Mouse (Mus musculus): Measurements from ENCODE around the gene Med24. TPM values are rescaled to one million over a fixed set of nuclear protein-coding genes. Genes with fewer than 3 reads are reported as not detected.
"Not testable (repeated sequence)": the region's sequence is repeated elsewhere in the genome, so short reads cannot be mapped to it uniquely, and the experiment has no call there.

The Med24 gene
- polyA plus RNA-seq, 1 experiment from 2014 or later: 31.6 TPM

GRCm38 (mm10) chr11:98723098-98723497 lies 6.1 kb downstream of the Med24 start:
- Histone ChIP-seq H3K4me2 (no peak overlapping the region), H3K9me3 (replicated peaks; ENCODE audit: control insufficient read depth, low read length) (no peaks in the 10 kb centered on the region), H3K27me3 (ENCODE audit: control insufficient read depth, insufficient read depth, low read length) (no peaks in the 10 kb centered on the region), H3K9ac (ENCODE audit: low read depth, low read length) (no peak overlapping the region), H3K4me3 (ENCODE audit: low read depth, low read length) (no peak overlapping the region), H3K27ac (ENCODE audit: low read depth, low read length) (no peak overlapping the region), H3K36me3 (ENCODE audit: control insufficient read depth, insufficient read depth, low read length) (peaks cover 4% of the 10 kb centered on the region), H3K4me1 (ENCODE audit: control insufficient read depth, insufficient read depth, low read length) (peaks cover 11% of the 10 kb centered on the region)
- no peak for ATAC-seq (replicated peaks; ENCODE audit: insufficient number of reproducible peaks, low FRiP score, low TSS enrichment)
- 74% methylated on average over 7 of the region's 7 CpGs for WGBS (ENCODE audit: insufficient replicate concordance)

- Histone ChIP-seq H3K9ac (ENCODE audit: low read depth, low read length) (no peak overlapping the region; the same call in 1 of the 2 replicates), H3K9me3 (replicated peaks; ENCODE audit: control insufficient read depth, low read length) (no peaks in the 10 kb centered on the region), H3K4me1 (ENCODE audit: control insufficient read depth, insufficient read depth, low read length) (peaks cover 11% of the 10 kb centered on the region), H3K36me3 (ENCODE audit: control insufficient read depth, insufficient read depth, low read length) (peaks cover 8% of the 10 kb centered on the region), H3K27me3 (ENCODE audit: control insufficient read depth, insufficient read depth, low read length) (no peaks in the 10 kb centered on the region), H3K4me3 (ENCODE audit: low read depth, low read length) (no peak overlapping the region), H3K27ac (ENCODE audit: low read depth, low read length) (peak overlapping the region; percentile 60), H3K4me2 (peak overlapping the region; percentile 27)
- 56% methylated on average over 24 of the region's 24 CpGs for WGBS (ENCODE audit: insufficient replicate concordance)
- no peak for ATAC-seq (replicated peaks; ENCODE audit: insufficient number of reproducible peaks, low FRiP score, low TSS enrichment)
Measured at GRCm38 (mm10) chr11:98721458-98722226, 7.6 kb downstream of the Med24 start.

- Histone ChIP-seq H3K4me2 (no peak overlapping the region), H3K9me3 (replicated peaks; ENCODE audit: control insufficient read depth, low read length) (no peaks in the 10 kb centered on the region), H3K4me3 (ENCODE audit: low read depth, low read length) (no peak overlapping the region), H3K27ac (ENCODE audit: low read depth, low read length) (no peak overlapping the region), H3K9ac (ENCODE audit: low read depth, low read length) (no peak overlapping the region), H3K27me3 (ENCODE audit: control insufficient read depth, insufficient read depth, low read length) (no peaks in the 10 kb centered on the region), H3K36me3 (ENCODE audit: control insufficient read depth, insufficient read depth, low read length) (peaks cover 11% of the 10 kb centered on the region), H3K4me1 (ENCODE audit: control insufficient read depth, insufficient read depth, low read length) (peaks cover 11% of the 10 kb centered on the region)
- ATAC-seq (replicated peaks; ENCODE audit: insufficient number of reproducible peaks, low FRiP score, low TSS enrichment): no peak
- 71% methylated on average over 2 of the region's 2 CpGs for WGBS (ENCODE audit: insufficient replicate concordance)
Measured at GRCm38 (mm10) chr11:98720756-98721155, 8.5 kb downstream of the Med24 start.

- no peak for ATAC-seq (replicated peaks; ENCODE audit: insufficient number of reproducible peaks, low FRiP score, low TSS enrichment)
Measured at GRCm38 (mm10) chr11:98717904-98718303, 11.3 kb downstream of the Med24 start.

GRCm38 (mm10) chr11:98715946-98716345 lies 13.3 kb downstream of the Med24 start:
- no peak overlapping the region for H3K4me2 ChIP-seq
- no peaks in the 10 kb centered on the region for H3K27me3 ChIP-seq (ENCODE audit: control insufficient read depth, insufficient read depth, low read length)
- no peaks in the 10 kb centered on the region; the same call in 1 of the 2 replicates for H3K4me1 ChIP-seq (ENCODE audit: control insufficient read depth, insufficient read depth, low read length)
- H3K27ac ChIP-seq (ENCODE audit: low read depth, low read length): no peak overlapping the region
- peaks cover 22% of the 10 kb centered on the region for H3K36me3 ChIP-seq (ENCODE audit: control insufficient read depth, insufficient read depth, low read length)
- H3K4me3 ChIP-seq (ENCODE audit: low read depth, low read length): no peak overlapping the region
- 89% methylated on average over 9 of the region's 9 CpGs for WGBS (ENCODE audit: insufficient replicate concordance)
- no peaks in the 10 kb centered on the region for H3K9me3 ChIP-seq (replicated peaks; ENCODE audit: control insufficient read depth, low read length)
- 0 out of 2 replicates have a peak, but pooled peaks have one; percentile 8 for ATAC-seq (replicated peaks; ENCODE audit: insufficient number of reproducible peaks, low FRiP score, low TSS enrichment)
- H3K9ac ChIP-seq (ENCODE audit: low read depth, low read length): no peak overlapping the region

More at GRCm38 (mm10) chr11:98717904-98718303, 11.3 kb downstream of the Med24 start:
- Histone ChIP-seq H3K4me3 (ENCODE audit: low read depth, low read length) (no peak overlapping the region), H3K27me3 (ENCODE audit: control insufficient read depth, insufficient read depth, low read length) (no peaks in the 10 kb centered on the region), H3K4me1 (ENCODE audit: control insufficient read depth, insufficient read depth, low read length) (peaks cover 11% of the 10 kb centered on the region), H3K9me3 (replicated peaks; ENCODE audit: control insufficient read depth, low read length) (no peaks in the 10 kb centered on the region), H3K27ac (ENCODE audit: low read depth, low read length) (no peak overlapping the region), H3K9ac (ENCODE audit: low read depth, low read length) (no peak overlapping the region), H3K4me2 (no peak overlapping the region), H3K36me3 (ENCODE audit: control insufficient read depth, insufficient read depth, low read length) (peaks cover 22% of the 10 kb centered on the region)
- WGBS (ENCODE audit: insufficient replicate concordance): 23% methylated on average over 13 of the region's 13 CpGs

GRCm38 (mm10) chr11:98713703-98714102 lies 15.5 kb downstream of the Med24 start:
- H3K4me2 ChIP-seq: no peak overlapping the region
- no peaks in the 10 kb centered on the region for H3K9me3 ChIP-seq (replicated peaks; ENCODE audit: control insufficient read depth, low read length)
- no peak overlapping the region for H3K4me3 ChIP-seq (ENCODE audit: low read depth, low read length)
- WGBS (ENCODE audit: insufficient replicate concordance): 88% methylated on average over 12 of the region's 12 CpGs
- no peak overlapping the region for H3K9ac ChIP-seq (ENCODE audit: low read depth, low read length)
- no peaks in the 10 kb centered on the region for H3K27me3 ChIP-seq (ENCODE audit: control insufficient read depth, insufficient read depth, low read length)
- H3K36me3 ChIP-seq (ENCODE audit: control insufficient read depth, insufficient read depth, low read length): peaks cover 28% of the 10 kb centered on the region
- ATAC-seq (replicated peaks; ENCODE audit: insufficient number of reproducible peaks, low FRiP score, low TSS enrichment): no peak
- peaks cover 13% of the 10 kb centered on the region for H3K4me1 ChIP-seq (ENCODE audit: control insufficient read depth, insufficient read depth, low read length)
- H3K27ac ChIP-seq (ENCODE audit: low read depth, low read length): no peak overlapping the region

- H3K4me2 ChIP-seq; H3K9ac ChIP-seq (ENCODE audit: low read depth, low read length); H3K9me3 ChIP-seq (replicated peaks; ENCODE audit: control insufficient read depth, low read length); ATAC-seq (replicated peaks; ENCODE audit: insufficient number of reproducible peaks, low FRiP score, low TSS enrichment); H3K27me3 ChIP-seq (ENCODE audit: control insufficient read depth, insufficient read depth, low read length); H3K4me3 ChIP-seq (ENCODE audit: low read depth, low read length); H3K27ac ChIP-seq (ENCODE audit: low read depth, low read length): not testable (repeated sequence)
- WGBS (ENCODE audit: insufficient replicate concordance): 82% methylated on average over 5 of the region's 6 CpGs
- Histone ChIP-seq H3K4me1 (ENCODE audit: control insufficient read depth, insufficient read depth, low read length) (peaks cover 13% of the 10 kb centered on the region), H3K36me3 (ENCODE audit: control insufficient read depth, insufficient read depth, low read length) (peaks cover 27% of the 10 kb centered on the region)
Measured at GRCm38 (mm10) chr11:98712009-98712408, 17.2 kb downstream of the Med24 start.

GRCm38 (mm10) chr11:98711046-98711434 lies 18.2 kb downstream of the Med24 start:
- no peak; the same call in 1 of the 2 replicates for ATAC-seq (replicated peaks; ENCODE audit: insufficient number of reproducible peaks, low FRiP score, low TSS enrichment)
- H3K27ac ChIP-seq (ENCODE audit: low read depth, low read length): peak overlapping the region; percentile 64; the same call in 1 of the 2 replicates
- peaks cover 13% of the 10 kb centered on the region for H3K4me1 ChIP-seq (ENCODE audit: control insufficient read depth, insufficient read depth, low read length)
- H3K9me3 ChIP-seq (replicated peaks; ENCODE audit: control insufficient read depth, low read length): no peaks in the 10 kb centered on the region
- H3K36me3 ChIP-seq (ENCODE audit: control insufficient read depth, insufficient read depth, low read length): peaks cover 28% of the 10 kb centered on the region
- WGBS (ENCODE audit: insufficient replicate concordance): 55% methylated on average over 4 of the region's 4 CpGs
- peak overlapping the region; percentile 16; the same call in 1 of the 2 replicates for H3K9ac ChIP-seq (ENCODE audit: low read depth, low read length)
- H3K27me3 ChIP-seq (ENCODE audit: control insufficient read depth, insufficient read depth, low read length): no peaks in the 10 kb centered on the region
- H3K4me2 ChIP-seq: no peak overlapping the region
- no peak overlapping the region for H3K4me3 ChIP-seq (ENCODE audit: low read depth, low read length)
